Mouse (Mus musculus): ENCODE data around the gene Gm20532.

Gene Gm20532

GRCm38 (mm10) chr2:26573807-26574206 is 12.6 kb upstream of the Gm20532 start:
- no peak for DNase-seq (ENCODE audit: low read depth)

GRCm38 (mm10) chr2:26574862-26575261 is 11.6 kb upstream of the Gm20532 start:
- DNase-seq (ENCODE audit: low read depth), result no peak

GRCm38 (mm10) chr2:26575378-26575777 is 11.1 kb upstream of the Gm20532 start:
- no peak for DNase-seq (ENCODE audit: low read depth)

GRCm38 (mm10) chr2:26575865-26576264 is 10.6 kb upstream of the Gm20532 start:
- no peak for DNase-seq (ENCODE audit: low read depth)

- no peak for DNase-seq (ENCODE audit: low read depth)
Observed at GRCm38 (mm10) chr2:26576462-26576861, 10.0 kb upstream of the Gm20532 start.

- DNase-seq (ENCODE audit: low read depth), result no peak
Observed at GRCm38 (mm10) chr2:26578369-26578768, 8.1 kb upstream of the Gm20532 start.

- no peak for DNase-seq (ENCODE audit: low read depth)
Observed at GRCm38 (mm10) chr2:26579714-26580113, 6.7 kb upstream of the Gm20532 start, which contains the start of gene Egfl7. Gene Egfl7 (plus strand): TSS chr2:26580014.

GRCm38 (mm10) chr2:26580751-26581150 is 5.7 kb upstream of the Gm20532 start:
- no peak for DNase-seq (ENCODE audit: low read depth)

GRCm38 (mm10) chr2:26582203-26582602 is 4.2 kb upstream of the Gm20532 start:
- no peak for DNase-seq (ENCODE audit: low read depth)

GRCm38 (mm10) chr2:26582741-26583140 is 3.7 kb upstream of the Gm20532 start:
- DNase-seq (ENCODE audit: low read depth), result no peak

- no peak for DNase-seq (ENCODE audit: low read depth)
Observed at GRCm38 (mm10) chr2:26583640-26584039, 2.8 kb upstream of the Gm20532 start.

GRCm38 (mm10) chr2:26585713-26586112 is 726 bp upstream of the Gm20532 start:
- no peak for DNase-seq (ENCODE audit: low read depth)

- peak; percentile 52 for DNase-seq (ENCODE audit: low read depth)
Observed at GRCm38 (mm10) chr2:26587044-26587405, 586 bp downstream of the Gm20532 start.

GRCm38 (mm10) chr2:26588573-26588972 is 2.1 kb downstream of the Gm20532 start:
- DNase-seq (ENCODE audit: low read depth), result no peak

- no peak for DNase-seq (ENCODE audit: low read depth)
Observed at GRCm38 (mm10) chr2:26589284-26589683, 2.8 kb downstream of the Gm20532 start.

- DNase-seq (ENCODE audit: low read depth), result no peak
Observed at GRCm38 (mm10) chr2:26590282-26590681, 3.8 kb downstream of the Gm20532 start.

GRCm38 (mm10) chr2:26590962-26591361 is 4.5 kb downstream of the Gm20532 start:
- DNase-seq (ENCODE audit: low read depth), result no peak

GRCm38 (mm10) chr2:26591416-26591815 is 5.0 kb downstream of the Gm20532 start:
- no peak for DNase-seq (ENCODE audit: low read depth)

- DNase-seq (ENCODE audit: low read depth), result no peak
Observed at GRCm38 (mm10) chr2:26593211-26594021, 7.0 kb downstream of the Gm20532 start.

- DNase-seq (ENCODE audit: low read depth), result peak; percentile 92
Observed at GRCm38 (mm10) chr2:26594022-26594346, 7.5 kb downstream of the Gm20532 start.

GRCm38 (mm10) chr2:26594461-26594933 is 8.1 kb downstream of the Gm20532 start:
- DNase-seq (ENCODE audit: low read depth), result peak; percentile 26

- no peak for DNase-seq (ENCODE audit: low read depth)
Observed at GRCm38 (mm10) chr2:26594934-26595724, 8.7 kb downstream of the Gm20532 start.
